Mouse (Mus musculus): Measurements from ENCODE around the gene Dvl1. TPM values are rescaled to one million over a fixed set of nuclear protein-coding genes. Genes with fewer than 3 reads are reported as not detected.

Gene Dvl1
- total RNA-seq, 1 experiment: 49.8 TPM

GRCm38 (mm10) chr4:155840076-155841002 lies 6.9 kb upstream of the Dvl1 start:
- H3K36me3 ChIP-seq (ENCODE audit: control insufficient read depth, insufficient read depth, low read length, poor library complexity, severe bottlenecking): no peaks in the 10 kb centered on the region
- H3K9ac ChIP-seq (ENCODE audit: insufficient read depth, low read depth, low read length, poor library complexity, severe bottlenecking): peak overlapping the region; percentile 42
- in situ Hi-C loops (cut with MboI; ENCODE audit: low sequenced_read_pairs in 2 of 2, unreplicated experiment in 2 of 2): no loop called here
- H3K9me3 ChIP-seq (ENCODE audit: control insufficient read depth, insufficient read depth, low read depth, low read length): no peaks in the 10 kb centered on the region
- TF ChIP-seq HCFC1 (IDR thresholded peaks at IDR 0.05; ENCODE audit: borderline replicate concordance, insufficient read depth, low read length) (no peak), CHD2 (IDR thresholded peaks at IDR 0.05; ENCODE audit: low read depth, low read length) (no peak), ZC3H11A (IDR thresholded peaks at IDR 0.05; ENCODE audit: borderline replicate concordance, low read depth, low read length) (no peak), ZNF384 (IDR thresholded peaks at IDR 0.05; ENCODE audit: low read depth, low read length) (no peak), MAFK (IDR thresholded peaks at IDR 0.05; ENCODE audit: insufficient read depth, low read depth, low read length) (no peak)
- peaks cover 2 to 17% of the 10 kb centered on the region in 2 experiments; a peak in 3 of 4 replicates for H3K4me1 ChIP-seq (ENCODE audit: control insufficient read depth in 2 of 2, insufficient read depth in 2 of 2, low read length in 2 of 2, poor library complexity in 1 of 2)
- H3K27ac ChIP-seq (ENCODE audit: insufficient read depth, low read depth, low read length, poor library complexity, severe bottlenecking): no peak overlapping the region
- DNase-seq (ENCODE audit: low read depth, low spot score): no peak
- peak overlapping the region; percentile 64 to 76 for H3K4me3 ChIP-seq (ENCODE audit: insufficient read depth in 1 of 2, low read depth in 1 of 2, low read length in 2 of 2, poor library complexity in 1 of 2, severe bottlenecking in 1 of 2)

GRCm38 (mm10) chr4:155841003-155841454 lies 6.2 kb upstream of the Dvl1 start:
- Histone ChIP-seq H3K27ac (ENCODE audit: insufficient read depth, low read depth, low read length, poor library complexity, severe bottlenecking) (no peak overlapping the region), H3K4me1 (ENCODE audit: control insufficient read depth in 2 of 2, insufficient read depth in 2 of 2, low read length in 2 of 2, poor library complexity in 1 of 2) (peaks cover 2 to 17% of the 10 kb centered on the region in 2 experiments; a peak in 3 of 4 replicates), H3K4me3 (ENCODE audit: insufficient read depth in 1 of 2, low read depth in 1 of 2, low read length in 2 of 2, poor library complexity in 1 of 2, severe bottlenecking in 1 of 2) (peak overlapping the region; percentile 64 to 76), H3K9ac (ENCODE audit: insufficient read depth, low read depth, low read length, poor library complexity, severe bottlenecking) (peak overlapping the region; percentile 42), H3K36me3 (ENCODE audit: control insufficient read depth, insufficient read depth, low read length, poor library complexity, severe bottlenecking) (no peaks in the 10 kb centered on the region), H3K9me3 (ENCODE audit: control insufficient read depth, insufficient read depth, low read depth, low read length) (no peaks in the 10 kb centered on the region)
- in situ Hi-C loops (cut with MboI; ENCODE audit: low sequenced_read_pairs in 2 of 2, unreplicated experiment in 2 of 2): no loop called here
- TF ChIP-seq MAFK (IDR thresholded peaks at IDR 0.05; ENCODE audit: insufficient read depth, low read depth, low read length): no peak
- no peak for TF ChIP-seq HCFC1 (IDR thresholded peaks at IDR 0.05; ENCODE audit: borderline replicate concordance, insufficient read depth, low read length)
- no peak for TF ChIP-seq ZNF384 (IDR thresholded peaks at IDR 0.05; ENCODE audit: low read depth, low read length)
- no peak for TF ChIP-seq CHD2 (IDR thresholded peaks at IDR 0.05; ENCODE audit: low read depth, low read length)
- TF ChIP-seq ZC3H11A (IDR thresholded peaks at IDR 0.05; ENCODE audit: borderline replicate concordance, low read depth, low read length): no peak
- peak; percentile 89 for DNase-seq (ENCODE audit: low read depth, low spot score)

GRCm38 (mm10) chr4:155841651-155842270 lies 5.4 kb upstream of the Dvl1 start:
- H3K9ac ChIP-seq (ENCODE audit: insufficient read depth, low read depth, low read length, poor library complexity, severe bottlenecking): peak overlapping the region; percentile 22; the same call in 1 of the 2 replicates
- H3K36me3 ChIP-seq (ENCODE audit: control insufficient read depth, insufficient read depth, low read length, poor library complexity, severe bottlenecking): no peaks in the 10 kb centered on the region
- DNase-seq (ENCODE audit: low read depth, low spot score): no peak
- peaks cover 2 to 20% of the 10 kb centered on the region in 2 experiments; a peak in 3 of 4 replicates for H3K4me1 ChIP-seq (ENCODE audit: control insufficient read depth in 2 of 2, insufficient read depth in 2 of 2, low read length in 2 of 2, poor library complexity in 1 of 2)
- H3K27ac ChIP-seq (ENCODE audit: insufficient read depth, low read depth, low read length, poor library complexity, severe bottlenecking): no peak overlapping the region
- H3K9me3 ChIP-seq (ENCODE audit: control insufficient read depth, insufficient read depth, low read depth, low read length): no peaks in the 10 kb centered on the region
- TF ChIP-seq MAFK (IDR thresholded peaks at IDR 0.05; ENCODE audit: insufficient read depth, low read depth, low read length) (no peak), ZC3H11A (IDR thresholded peaks at IDR 0.05; ENCODE audit: borderline replicate concordance, low read depth, low read length) (no peak), ZNF384 (IDR thresholded peaks at IDR 0.05; ENCODE audit: low read depth, low read length) (no peak), HCFC1 (IDR thresholded peaks at IDR 0.05; ENCODE audit: borderline replicate concordance, insufficient read depth, low read length) (no peak), CHD2 (IDR thresholded peaks at IDR 0.05; ENCODE audit: low read depth, low read length) (no peak)
- H3K4me3 ChIP-seq (ENCODE audit: insufficient read depth in 1 of 2, low read depth in 1 of 2, low read length in 2 of 2, poor library complexity in 1 of 2, severe bottlenecking in 1 of 2): peak overlapping the region; percentile 57 to 64
- in situ Hi-C loops (cut with MboI; ENCODE audit: low sequenced_read_pairs in 2 of 2, unreplicated experiment in 2 of 2): no loop called here

GRCm38 (mm10) chr4:155843231-155843630 lies 4.0 kb upstream of the Dvl1 start:
- no peaks in the 10 kb centered on the region for H3K9me3 ChIP-seq (ENCODE audit: control insufficient read depth, insufficient read depth, low read depth, low read length)
- no peak for DNase-seq (ENCODE audit: low read depth, low spot score)
- peaks cover 2 to 23% of the 10 kb centered on the region in 2 experiments; a peak in 3 of 4 replicates for H3K4me1 ChIP-seq (ENCODE audit: control insufficient read depth in 2 of 2, insufficient read depth in 2 of 2, low read length in 2 of 2, poor library complexity in 1 of 2)
- no peak overlapping the region for H3K9ac ChIP-seq (ENCODE audit: insufficient read depth, low read depth, low read length, poor library complexity, severe bottlenecking)
- in situ Hi-C loops (cut with MboI; ENCODE audit: low sequenced_read_pairs in 2 of 2, unreplicated experiment in 2 of 2): no loop called here
- TF ChIP-seq ZC3H11A (IDR thresholded peaks at IDR 0.05; ENCODE audit: borderline replicate concordance, low read depth, low read length) (no peak), CHD2 (IDR thresholded peaks at IDR 0.05; ENCODE audit: low read depth, low read length) (no peak), HCFC1 (IDR thresholded peaks at IDR 0.05; ENCODE audit: borderline replicate concordance, insufficient read depth, low read length) (no peak), MAFK (IDR thresholded peaks at IDR 0.05; ENCODE audit: insufficient read depth, low read depth, low read length) (no peak), ZNF384 (IDR thresholded peaks at IDR 0.05; ENCODE audit: low read depth, low read length) (no peak)
- H3K4me3 ChIP-seq (ENCODE audit: insufficient read depth in 1 of 2, low read depth in 1 of 2, low read length in 2 of 2, poor library complexity in 1 of 2, severe bottlenecking in 1 of 2): no peak overlapping the region
- H3K36me3 ChIP-seq (ENCODE audit: control insufficient read depth, insufficient read depth, low read length, poor library complexity, severe bottlenecking): no peaks in the 10 kb centered on the region
- H3K27ac ChIP-seq (ENCODE audit: insufficient read depth, low read depth, low read length, poor library complexity, severe bottlenecking): no peak overlapping the region

Measured in ES-E14 (cell line).